Mouse (Mus musculus) CH12F3 (cell line): ENCODE measurements around the gene Atp2c2.

Experiments used
- in situ Hi-C: fragments of 300-500 bp; cut with MboI; formaldehyde crosslinking; loops from 2 replicates; pipeline ENCODE4 v1.14.3; 2020; ENCODE audit warnings: low sequenced_read_pairs

Atp2c2 gene

GRCm38 (mm10) chr8:119698960-119699359 is 849 bp upstream of the Atp2c2 start:
- in situ Hi-C loops: no loop called here

GRCm38 (mm10) chr8:119702965-119703364 is 3.2 kb downstream of the Atp2c2 start:
- in situ Hi-C loops: no loop called here

- in situ Hi-C loops: no loop called here
Measured at GRCm38 (mm10) chr8:119707146-119707545, 7.3 kb downstream of the Atp2c2 start.

- in situ Hi-C loops: no loop called here
Measured at GRCm38 (mm10) chr8:119708471-119708870, 8.7 kb downstream of the Atp2c2 start.

- in situ Hi-C loops: no loop called here
Measured at GRCm38 (mm10) chr8:119708878-119709702, 9.3 kb downstream of the Atp2c2 start.

- in situ Hi-C loops: no loop called here
Measured at GRCm38 (mm10) chr8:119709703-119710093, 9.9 kb downstream of the Atp2c2 start.

GRCm38 (mm10) chr8:119712226-119712625 is 12.4 kb downstream of the Atp2c2 start:
- in situ Hi-C loops: no loop called here

- in situ Hi-C loops: no loop called here
Measured at GRCm38 (mm10) chr8:119713421-119713820, 13.6 kb downstream of the Atp2c2 start.

- in situ Hi-C loops: no loop called here
Measured at GRCm38 (mm10) chr8:119715221-119715620, 15.4 kb downstream of the Atp2c2 start.

GRCm38 (mm10) chr8:119716730-119717299 is 17.0 kb downstream of the Atp2c2 start:
- in situ Hi-C loops: no loop called here

- in situ Hi-C loops: no loop called here
Measured at GRCm38 (mm10) chr8:119717765-119718164, 18.0 kb downstream of the Atp2c2 start.

- in situ Hi-C loops: no loop called here
Measured at GRCm38 (mm10) chr8:119719011-119719501, 19.2 kb downstream of the Atp2c2 start.

GRCm38 (mm10) chr8:119722348-119722747 is 22.5 kb downstream of the Atp2c2 start:
- in situ Hi-C loops: no loop called here

GRCm38 (mm10) chr8:119723676-119724075 is 23.9 kb downstream of the Atp2c2 start:
- in situ Hi-C loops: no loop called here

- in situ Hi-C loops: no loop called here
Measured at GRCm38 (mm10) chr8:119724596-119724995, 24.8 kb downstream of the Atp2c2 start.

GRCm38 (mm10) chr8:119727093-119727492 is 27.3 kb downstream of the Atp2c2 start:
- in situ Hi-C loops: no loop called here

- in situ Hi-C loops: no loop called here
Measured at GRCm38 (mm10) chr8:119728351-119728895, 28.6 kb downstream of the Atp2c2 start.

- in situ Hi-C loops: no loop called here
Measured at GRCm38 (mm10) chr8:119732072-119732471, 32.3 kb downstream of the Atp2c2 start.

GRCm38 (mm10) chr8:119736348-119736917 is 36.6 kb downstream of the Atp2c2 start:
- in situ Hi-C loops: no loop called here

- in situ Hi-C loops: no loop called here
Measured at GRCm38 (mm10) chr8:119737093-119737900, 37.5 kb downstream of the Atp2c2 start.
